Mouse (Mus musculus) CH12.LX (cell line): Measurements from ENCODE around the gene Pgpep1l. TPM values are rescaled to one million over a fixed set of nuclear protein-coding genes. Genes with fewer than 3 reads are reported as not detected.

Source experiments
- DNase-seq: peaks from one replicate; pipeline ENCODE4 v3.0.0-alpha.2; 2013; ENCODE audit errors: extremely low read depth
- H3K27ac ChIP-seq: 2 replicates; pipeline ENCODE4 v1.5.1; 2012; ENCODE audit warnings: low read depth, mild to moderate bottlenecking, control low read depth, moderate library complexity; ENCODE audit not compliant: insufficient read depth
- H3K27me3 ChIP-seq: replicated peaks from 2 replicates; pipeline ENCODE3; 2012; ENCODE audit warnings: inconsistent platforms
- H3K36me3 ChIP-seq, 2 experiments: replicated peaks in 1 of 2; 2 replicates each; pipeline versions ENCODE3 to v1.6.1; 2012; ENCODE audit warnings: inconsistent platforms in 1 of 2, low read length in 1 of 2, mild to moderate bottlenecking in 1 of 2, mixed read lengths in 1 of 2, moderate library complexity in 1 of 2; ENCODE audit not compliant: control insufficient read depth in 1 of 2, insufficient read depth in 1 of 2
- H3K4me1 ChIP-seq, 2 experiments: 2 replicates each; pipeline ENCODE4 v1.6.1; 2012; ENCODE audit warnings: inconsistent platforms in 1 of 2, moderate library complexity in 1 of 2; ENCODE audit not compliant: insufficient read depth in 2 of 2, control insufficient read depth in 1 of 2
- H3K4me2 ChIP-seq: 2 replicates; pipeline ENCODE4 v1.6.1; 2012; ENCODE audit warnings: low read depth, mild to moderate bottlenecking, control low read depth; ENCODE audit not compliant: poor library complexity, insufficient read depth, severe bottlenecking
- H3K4me3 ChIP-seq, 3 experiments: fragments of 150-350 bp in 1 of 3; sonication (generic) in 1 of 3; replicated peaks in 1 of 3; 2 replicates each; pipeline versions ENCODE3 to v1.5.1; 2011 to 2012; ENCODE audit warnings: low read depth in 2 of 3, low read length in 2 of 3, mild to moderate bottlenecking in 2 of 3, moderate library complexity in 2 of 3, control low read depth in 1 of 3, improper control_type of control experiment in 1 of 3, inconsistent platforms in 1 of 3, mixed read lengths in 1 of 3; ENCODE audit not compliant: poor library complexity in 1 of 3
- H3K79me2 ChIP-seq: replicated peaks from 2 replicates; pipeline ENCODE4 v1.6.1; 2012; ENCODE audit warnings: mild to moderate bottlenecking, moderate library complexity; ENCODE audit not compliant: control insufficient read depth, poor library complexity, insufficient read depth, severe bottlenecking; ENCODE audit errors: extremely low read depth
- H3K9ac ChIP-seq: 2 replicates; pipeline ENCODE4 v1.6.1; 2012; ENCODE audit warnings: low read depth, mild to moderate bottlenecking, control low read depth, moderate library complexity; ENCODE audit not compliant: insufficient read depth
- H3K9me3 ChIP-seq: replicated peaks from 2 replicates; pipeline ENCODE3; 2012; ENCODE audit warnings: low read length, inconsistent platforms, mixed read lengths
- BHLHE40 ChIP-seq: IDR thresholded peaks from 2 replicates; pipeline ENCODE4 v1.6.1; 2011; ENCODE audit warnings: mild to moderate bottlenecking, low read depth, low read length, improper control_type of control experiment
- CHD1 ChIP-seq: IDR thresholded peaks from 2 replicates; pipeline ENCODE4 v1.6.1; 2012; ENCODE audit warnings: low read depth, low read length, improper control_type of control experiment, inconsistent platforms
- CHD2 ChIP-seq: IDR thresholded peaks from 2 replicates; pipeline ENCODE4 v1.6.1; 2011; ENCODE audit warnings: low read length, improper control_type of control experiment
- CTCF ChIP-seq, 2 experiments: IDR thresholded peaks in 1 of 2; conservative IDR thresholded peaks in 1 of 2; 2 replicates each; pipeline ENCODE4 v1.5.1; 2011 to 2012; ENCODE audit warnings: low read depth in 2 of 2, low read length in 2 of 2, improper control_type of control experiment in 1 of 2, inconsistent platforms in 1 of 2, mild to moderate bottlenecking in 1 of 2, moderate library complexity in 1 of 2
- E2F4 ChIP-seq: IDR thresholded peaks from 2 replicates; pipeline ENCODE4 v1.6.1; 2011; ENCODE audit warnings: low read depth, low read length, improper control_type of control experiment; ENCODE audit not compliant: insufficient replicate concordance
- ELF1 ChIP-seq: IDR thresholded peaks from 2 replicates; pipeline ENCODE4 v1.6.1; 2014; ENCODE audit warnings: low read depth, mild to moderate bottlenecking, inconsistent platforms, low read length, improper control_type of control experiment
- EP300 ChIP-seq: IDR thresholded peaks from 2 replicates; pipeline ENCODE4 v1.6.1; 2011; ENCODE audit warnings: low read length, improper control_type of control experiment
- ETS1 ChIP-seq: conservative IDR thresholded peaks from 2 replicates; pipeline ENCODE4 v1.6.1; 2012; ENCODE audit warnings: low read depth, mild to moderate bottlenecking, inconsistent platforms, low read length, improper control_type of control experiment, moderate library complexity
- GABPA ChIP-seq: IDR thresholded peaks from 2 replicates; pipeline ENCODE4 v1.6.1; 2012; ENCODE audit warnings: low read depth, low read length, improper control_type of control experiment, inconsistent platforms; ENCODE audit not compliant: insufficient replicate concordance
- HCFC1 ChIP-seq: IDR thresholded peaks from 2 replicates; pipeline ENCODE4 v1.6.1; 2012; ENCODE audit warnings: low read depth, mild to moderate bottlenecking, inconsistent platforms, low read length, improper control_type of control experiment
- IRF4 ChIP-seq: IDR thresholded peaks from 2 replicates; pipeline ENCODE4 v1.6.1; 2014; ENCODE audit warnings: low read depth, mild to moderate bottlenecking, inconsistent platforms, low read length, improper control_type of control experiment
- JUN ChIP-seq: IDR thresholded peaks from 2 replicates; pipeline ENCODE4 v1.6.1; 2011; ENCODE audit warnings: low read depth, mild to moderate bottlenecking, low read length, improper control_type of control experiment, moderate library complexity; ENCODE audit not compliant: insufficient read depth
- JUND ChIP-seq: conservative IDR thresholded peaks from 2 replicates; pipeline ENCODE4 v1.6.1; 2011; ENCODE audit warnings: low read depth, low read length, improper control_type of control experiment
- KAT2A ChIP-seq: IDR thresholded peaks from 2 replicates; pipeline ENCODE4 v1.6.1; 2012; ENCODE audit warnings: low read length, improper control_type of control experiment, inconsistent platforms; ENCODE audit not compliant: insufficient replicate concordance
- MAFK ChIP-seq: IDR thresholded peaks from 2 replicates; pipeline ENCODE4 v1.6.1; 2011; ENCODE audit warnings: low read length, improper control_type of control experiment; ENCODE audit not compliant: insufficient replicate concordance
- MAX ChIP-seq: IDR thresholded peaks from 2 replicates; pipeline ENCODE4 v1.6.1; 2011; ENCODE audit warnings: low read length, improper control_type of control experiment
- MAZ ChIP-seq: IDR thresholded peaks from 2 replicates; pipeline ENCODE4 v1.6.1; 2012; ENCODE audit warnings: low read depth, mild to moderate bottlenecking, inconsistent platforms, low read length, improper control_type of control experiment, moderate library complexity
- MXI1 ChIP-seq: IDR thresholded peaks from 2 replicates; pipeline ENCODE4 v1.6.1; 2011; ENCODE audit warnings: mild to moderate bottlenecking, low read depth, low read length, improper control_type of control experiment
- MYC ChIP-seq: IDR thresholded peaks from 2 replicates; pipeline ENCODE4 v1.6.1; 2011; ENCODE audit warnings: low read depth, mild to moderate bottlenecking, improper control_type of control experiment, low read length
- NELFE ChIP-seq: IDR thresholded peaks from 2 replicates; pipeline ENCODE4 v1.6.1; 2011; ENCODE audit warnings: low read depth, low read length, improper control_type of control experiment
- NRF1 ChIP-seq: IDR thresholded peaks from 2 replicates; pipeline ENCODE4 v1.6.1; 2014; ENCODE audit warnings: low read depth, mild to moderate bottlenecking, inconsistent platforms, low read length, improper control_type of control experiment, moderate library complexity
- PAX5 ChIP-seq: IDR thresholded peaks from 2 replicates; pipeline ENCODE4 v1.6.1; 2012; ENCODE audit warnings: low read length, inconsistent platforms, mixed read lengths
- POLR2A ChIP-seq: IDR thresholded peaks from 2 replicates; pipeline ENCODE4 v1.6.1; 2011; ENCODE audit warnings: low read depth, mild to moderate bottlenecking, improper control_type of control experiment, low read length
- POLR2AphosphoS2 ChIP-seq: IDR thresholded peaks from 2 replicates; pipeline ENCODE4 v1.6.1; 2011; ENCODE audit warnings: low read depth, low read length, improper control_type of control experiment
- RAD21 ChIP-seq: IDR thresholded peaks from 2 replicates; pipeline ENCODE4 v1.6.1; 2011; ENCODE audit warnings: low read depth, mild to moderate bottlenecking, low read length, improper control_type of control experiment, moderate library complexity
- RCOR1 ChIP-seq: conservative IDR thresholded peaks from 2 replicates; pipeline ENCODE4 v1.6.1; 2012; ENCODE audit warnings: low read depth, mild to moderate bottlenecking, inconsistent platforms, low read length, improper control_type of control experiment
- SIN3A ChIP-seq: IDR thresholded peaks from 2 replicates; pipeline ENCODE4 v1.6.1; 2012; ENCODE audit warnings: low read length, improper control_type of control experiment, inconsistent platforms
- SMC3 ChIP-seq: IDR thresholded peaks from 2 replicates; pipeline ENCODE4 v1.6.1; 2011; ENCODE audit warnings: low read depth, low read length, improper control_type of control experiment
- TBP ChIP-seq: conservative IDR thresholded peaks from 2 replicates; pipeline ENCODE4 v1.6.1; 2011; ENCODE audit warnings: low read depth, low read length, improper control_type of control experiment
- TCF12 ChIP-seq: IDR thresholded peaks from 2 replicates; pipeline ENCODE4 v1.6.1; 2014; ENCODE audit warnings: low read depth, mild to moderate bottlenecking, inconsistent platforms, low read length, improper control_type of control experiment
- UBTF ChIP-seq: IDR thresholded peaks from 2 replicates; pipeline ENCODE4 v1.6.1; 2012; ENCODE audit warnings: low read depth, mild to moderate bottlenecking, inconsistent platforms, low read length, improper control_type of control experiment, moderate library complexity
- USF1 ChIP-seq: IDR thresholded peaks from 2 replicates; pipeline ENCODE4 v1.6.1; 2014; ENCODE audit warnings: low read depth, mild to moderate bottlenecking, inconsistent platforms, low read length, improper control_type of control experiment
- USF2 ChIP-seq: conservative IDR thresholded peaks from 2 replicates; pipeline ENCODE4 v1.6.1; 2011; ENCODE audit warnings: low read depth, low read length, improper control_type of control experiment
- ZC3H11A ChIP-seq: IDR thresholded peaks from 2 replicates; pipeline ENCODE4 v1.6.1; 2012; ENCODE audit warnings: low read depth, mild to moderate bottlenecking, inconsistent platforms, low read length, improper control_type of control experiment
- ZKSCAN1 ChIP-seq: IDR thresholded peaks from 2 replicates; pipeline ENCODE4 v1.6.1; 2012; ENCODE audit warnings: low read depth, inconsistent platforms, low read length, improper control_type of control experiment, borderline replicate concordance
- ZMIZ1 ChIP-seq: IDR thresholded peaks from 2 replicates; pipeline ENCODE4 v1.6.1; 2012; ENCODE audit warnings: low read depth, mild to moderate bottlenecking, inconsistent platforms, low read length, improper control_type of control experiment
- ZNF384 ChIP-seq: IDR thresholded peaks from 2 replicates; pipeline ENCODE4 v1.6.1; 2012; ENCODE audit warnings: low read depth, low read length, improper control_type of control experiment, inconsistent platforms
- dilution Hi-C: fragments of 300-500 bp; cut with MboI; formaldehyde crosslinking; loops from 2 replicates; pipeline ENCODE4 v1.14.3; 2020; ENCODE audit warnings: low sequenced_read_pairs; ENCODE audit not compliant: extremely low pct_unique_long_range_greater_than_20kb, extremely low pct_ligation_motif_present
- in situ Hi-C: fragments of 300-500 bp; cut with MboI; formaldehyde crosslinking; loops from 3 replicates; pipeline ENCODE4 v1.14.3; 2019; ENCODE audit warnings: low sequenced_read_pairs, low pct_ligation_motif_present, low pct_unique_long_range_greater_than_20kb, mixed read lengths
- polyA plus RNA-seq: library from polyadenylated mRNA; unstranded; fragments of >175 nt; gene quantifications from 2 replicates; pipeline ENCODE4 v1.2.1, GENCODE M21; 2012; ENCODE audit warnings: low read depth; ENCODE audit not compliant: insufficient read length
- total RNA-seq, 2 experiments: library from RNA; depleted of rRNA; stranded (reverse); fragments of 300-350 nt in 1 of 2; fragments of >200 nt in 1 of 2; gene quantifications; 2 replicates each; pipeline ENCODE4 v1.2.3; 2012 to 2014

Pgpep1l gene
- total and polyA plus RNA-seq, 3 experiments: not detected

DNA sequence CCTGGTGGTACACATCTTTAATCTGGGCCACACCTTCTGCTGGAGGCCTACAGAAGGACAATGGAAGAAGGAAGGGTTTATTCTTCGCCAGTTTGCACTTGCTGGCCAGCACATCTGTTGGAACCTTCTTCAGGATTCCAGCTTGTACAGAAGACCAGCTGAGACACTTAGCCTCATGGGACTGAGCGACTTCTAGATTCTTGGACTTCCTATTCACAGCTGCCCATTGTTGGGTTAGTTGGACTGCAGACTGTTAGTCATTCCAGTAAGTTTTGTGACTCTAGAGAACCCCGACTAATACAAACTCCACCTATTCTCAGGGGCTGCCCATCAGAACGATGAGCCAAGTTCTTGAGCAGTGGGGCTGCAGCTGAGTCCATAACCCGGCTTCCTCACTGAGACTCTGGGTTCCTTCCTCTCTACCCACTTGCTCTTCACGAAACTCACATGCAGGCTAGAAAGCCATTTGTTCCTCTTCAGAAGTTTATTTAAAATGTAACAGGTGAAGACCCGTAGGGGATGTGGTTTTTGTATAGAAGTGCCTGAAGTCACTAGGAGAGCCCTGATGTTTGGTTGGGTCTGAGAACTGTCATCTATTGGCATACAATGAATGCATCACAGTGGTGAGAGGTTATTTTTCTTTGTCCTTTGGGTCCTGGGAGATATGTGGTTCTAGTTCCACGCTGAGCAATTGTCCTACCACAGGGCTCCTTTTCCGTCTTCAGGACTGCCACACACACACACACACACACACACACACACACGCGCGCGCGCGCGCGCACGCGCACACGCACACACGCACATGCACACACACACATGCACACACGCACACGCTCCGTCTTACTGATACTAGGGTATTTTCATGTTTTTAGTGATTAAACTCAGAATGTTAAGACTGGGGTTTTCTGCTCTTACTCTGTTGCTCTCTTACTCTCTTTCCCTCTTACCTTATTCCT, 22.8 kb upstream of the Pgpep1l start:
- Histone ChIP-seq H3K9me3 (peaks cover 1% of the 10 kb centered on the region), H3K79me2 (peaks cover 55% of the 10 kb centered on the region), H3K36me3 (peaks cover 13 to 40% of the 10 kb centered on the region in 2 experiments), H3K4me2 (peak overlapping the region; percentile 80), H3K4me3 (peak overlapping the region in 2 of 3 experiments; percentile 3 to 18), H3K9ac (peak overlapping the region; percentile 59), H3K4me1 (peaks cover 30 to 84% of the 10 kb centered on the region in 2 experiments), H3K27me3 (no peaks in the 10 kb centered on the region), H3K27ac (peak overlapping the region; percentile 98)
- in situ Hi-C loops (no loop called here), dilution Hi-C loops (no loop called here)
- DNase-seq: peak; percentile 71
- TF ChIP-seq MXI1 (peak; percentile 53; the same call in 1 of the 2 replicates), MYC (peak; percentile 65; the same call in 1 of the 2 replicates), ZC3H11A (no peak), SMC3 (no peak), E2F4 (no peak), TCF12 (peak; percentile 66), ETS1 (peak; percentile 81), JUND (0 out of 2 replicates have a peak, but pooled peaks have one; percentile 21), RCOR1 (no peak; the same call in 1 of the 2 replicates), MAZ (peak; percentile 36; the same call in 1 of the 2 replicates), MAFK (no peak), NELFE (no peak; the same call in 1 of the 2 replicates), ZNF384 (no peak), GABPA (no peak), CHD1 (no peak), IRF4 (peak; percentile 63), MAX (peak; percentile 77), UBTF (no peak), POLR2A (peak; percentile 41; the same call in 1 of the 2 replicates), TBP (peak; percentile 75; the same call in 1 of the 2 replicates), HCFC1 (no peak), KAT2A (no peak), ELF1 (0 out of 2 replicates have a peak, but pooled peaks have one; percentile 9), USF2 (no peak), BHLHE40 (peak; percentile 83), PAX5 (no peak), NRF1 (peak; percentile 80), JUN (no peak), SIN3A (peak; percentile 32), ZMIZ1 (no peak), CTCF (conservative IDR thresholded peaks at IDR 0.05 in 1 of 2, IDR thresholded peaks at IDR 0.05 in 1 of 2; ENCODE audit: low read depth in 2 of 2, low read length in 2 of 2) (no peak), USF1 (no peak), RAD21 (no peak), CHD2 (0 out of 2 replicates have a peak, but pooled peaks have one; percentile 14), ZKSCAN1 (no peak), POLR2AphosphoS2 (no peak), EP300 (peak; percentile 57; the same call in 1 of the 2 replicates)
